Mouse (Mus musculus): ENCODE measurements around the gene Ankrd61.

- no peak for TF ChIP-seq POLR2A (IDR thresholded peaks at IDR 0.05; ENCODE audit: insufficient read depth, low read length)
- TF ChIP-seq CTCF (IDR thresholded peaks at IDR 0.05; ENCODE audit: low read depth, low read length), result no peak
- no peak for TF ChIP-seq EP300 (IDR thresholded peaks at IDR 0.05; ENCODE audit: insufficient read depth, low read depth, low read length)
Observed at GRCm38 (mm10) chr5:143903813-143904212, 6.3 kb upstream of the Ankrd61 start.

All from ES-Bruce4 (cell line).